Mouse (Mus musculus) thymus, postnatal 25 days (tissue): ENCODE results near the gene Mre11a.
A peak's percentile ranks its signal among the peaks of the same experiment; 100 is the strongest.

Source experiments
- DNase-seq: peaks from one replicate; pipeline ENCODE4 v3.0.0; 2022

Mre11a gene

DNA sequence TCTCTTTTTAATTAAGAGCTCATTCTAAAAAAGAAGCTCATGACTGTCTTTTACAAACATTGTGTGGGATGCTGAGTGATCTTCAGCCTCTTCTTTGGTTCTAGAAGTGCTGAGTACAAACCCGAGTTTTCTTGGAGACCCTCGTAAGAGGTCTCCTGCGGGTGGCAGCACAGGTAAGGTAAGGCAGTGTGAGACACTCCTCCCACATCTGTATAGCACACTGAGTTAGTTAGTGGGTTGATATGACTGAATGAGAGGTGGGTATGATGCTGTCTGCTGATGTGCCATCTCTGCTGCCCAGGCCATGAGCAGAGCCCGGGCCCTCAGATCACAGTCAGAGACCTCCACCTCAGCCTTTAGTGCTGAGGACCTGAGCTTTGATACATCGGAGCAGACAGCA, 40.4 kb downstream of the Mre11a start:
- DNase-seq = no peak

DNA sequence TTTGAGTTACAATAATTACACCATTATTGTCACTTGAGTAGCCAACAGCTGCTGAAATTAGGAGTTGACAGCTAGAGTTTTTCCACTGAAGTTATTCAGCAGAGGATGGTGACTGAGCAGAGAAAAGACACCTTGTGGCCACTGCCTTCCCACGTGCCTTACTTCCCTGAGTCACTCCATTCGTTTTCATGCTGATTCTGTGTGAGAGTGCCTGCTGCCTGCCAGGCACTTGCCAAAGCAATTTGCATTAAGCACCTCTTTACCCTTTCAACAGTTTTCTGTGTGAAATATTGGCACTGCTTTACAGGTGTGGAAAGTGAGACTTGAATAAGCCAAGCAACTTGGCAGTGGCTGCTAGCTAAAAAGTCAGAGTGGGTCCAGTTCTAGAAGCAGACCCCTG, 43.4 kb downstream of the Mre11a start:
- DNase-seq = no peak

DNA sequence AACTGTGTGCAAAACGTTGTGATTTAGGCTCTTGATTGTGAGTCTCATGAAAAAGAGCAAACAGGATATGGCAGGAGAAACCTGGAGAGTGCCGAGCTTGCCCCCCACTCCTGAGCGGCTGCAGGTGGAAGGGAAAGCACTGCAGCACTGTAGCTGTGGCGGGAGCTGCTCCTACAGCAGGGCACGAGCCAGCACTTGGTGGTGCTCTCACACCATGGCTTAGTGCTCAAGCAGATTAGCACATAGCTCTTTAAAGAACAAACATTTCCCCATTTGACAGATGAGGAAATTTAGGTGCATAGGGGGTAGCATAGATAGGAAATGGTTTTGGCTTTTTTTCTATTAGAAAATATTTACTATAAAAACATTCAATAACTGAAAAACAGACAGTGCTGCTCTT, 47.6 kb downstream of the Mre11a start:
- no peak for DNase-seq

GRCm38 (mm10) chr9:14835335-14836075, 51.1 kb downstream of the Mre11a start:
- DNase-seq = no peak

GRCm38 (mm10) chr9:14839527-14839926, 55.1 kb downstream of the Mre11a start:
- DNase-seq = no peak

DNA sequence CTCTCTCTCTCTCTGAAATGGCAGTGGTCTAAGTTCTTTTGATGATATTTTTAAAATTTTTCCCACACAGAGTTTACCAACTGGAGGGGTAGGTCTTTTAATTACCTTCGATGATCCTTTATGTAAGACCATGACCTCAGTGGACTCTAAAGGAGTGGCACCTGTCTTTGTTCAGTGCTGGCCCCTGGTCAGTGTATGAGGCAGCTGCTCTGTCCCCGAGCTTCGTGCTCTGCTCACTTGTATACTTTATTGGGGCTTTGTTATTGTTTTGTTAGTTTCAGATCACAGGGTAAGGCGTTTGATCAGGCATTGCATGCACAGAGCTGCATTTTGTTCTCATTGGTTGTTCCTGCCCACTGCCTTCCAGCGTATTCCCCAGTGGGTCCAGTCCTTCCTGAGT, 55.5 kb downstream of the Mre11a start:
- no peak for DNase-seq

GRCm38 (mm10) chr9:14841878-14842761, 57.7 kb downstream of the Mre11a start:
- DNase-seq = no peak

DNA sequence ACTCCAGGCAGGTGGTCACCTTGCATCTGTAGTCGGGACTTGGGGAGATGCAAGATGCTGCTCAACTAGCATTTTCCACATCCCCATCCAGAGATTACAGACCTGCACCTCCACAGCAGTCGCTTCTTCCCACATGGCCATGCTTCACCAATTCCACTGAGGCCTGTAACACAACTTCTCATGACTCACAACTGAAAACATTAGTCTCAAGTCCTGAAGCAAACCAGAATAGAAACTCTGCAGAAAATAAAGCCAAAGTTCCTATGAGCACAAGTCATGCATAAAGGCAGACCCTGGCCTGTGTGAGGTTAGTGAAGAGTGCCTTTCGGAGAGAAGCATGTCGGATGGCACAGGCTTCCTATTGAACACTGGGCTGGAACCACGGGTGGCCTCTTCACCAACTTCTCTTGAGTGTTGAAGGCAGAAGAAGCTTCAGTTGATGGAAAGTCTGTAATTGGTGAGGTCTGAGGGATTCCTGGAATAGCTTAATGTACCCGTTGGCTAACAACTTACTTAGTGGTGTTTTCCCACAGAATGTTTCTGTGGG, 58.9 kb downstream of the Mre11a start:
- no peak for DNase-seq

- DNase-seq = no peak
These were observed 59.4 kb downstream of the Mre11a start for GRCm38 (mm10) chr9:14843901-14844300.

GRCm38 (mm10) chr9:14846428-14846827, 62.0 kb downstream of the Mre11a start:
- peak; percentile 41 for DNase-seq

GRCm38 (mm10) chr9:14848267-14848935, 63.9 kb downstream of the Mre11a start:
- DNase-seq = no peak

- DNase-seq = no peak
These were observed 70.1 kb downstream of the Mre11a start for GRCm38 (mm10) chr9:14854585-14854984.

- no peak for DNase-seq
These were observed 72.6 kb downstream of the Mre11a start for GRCm38 (mm10) chr9:14856922-14857654.

- DNase-seq = no peak
These were observed 73.8 kb downstream of the Mre11a start for GRCm38 (mm10) chr9:14858170-14858706.

DNA sequence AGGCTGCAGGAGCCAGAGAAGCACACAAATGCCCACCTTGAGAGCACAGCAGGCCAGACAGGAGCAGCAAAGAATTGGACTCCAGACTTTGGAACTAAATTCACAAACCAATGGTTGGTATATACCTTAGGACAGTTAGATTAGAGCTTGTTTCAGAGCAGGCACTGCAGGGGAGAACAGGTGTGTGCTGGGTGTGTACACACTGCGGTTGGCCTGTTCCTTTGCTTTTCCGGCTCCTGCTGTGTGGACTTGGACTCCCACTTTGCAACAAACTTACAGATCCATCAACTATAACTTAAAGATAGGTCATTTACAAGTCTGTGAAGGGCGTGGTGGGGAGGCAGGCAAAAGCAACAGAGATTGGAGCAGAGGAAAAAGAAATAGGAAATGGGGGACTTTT, 74.3 kb downstream of the Mre11a start:
- no peak for DNase-seq

GRCm38 (mm10) chr9:14859868-14860639, 75.6 kb downstream of the Mre11a start, which contains the start of gene Gpr83:
Gene Gpr83 (plus strand): TSS chr9:14860210.
- peak; percentile 58 for DNase-seq

DNA sequence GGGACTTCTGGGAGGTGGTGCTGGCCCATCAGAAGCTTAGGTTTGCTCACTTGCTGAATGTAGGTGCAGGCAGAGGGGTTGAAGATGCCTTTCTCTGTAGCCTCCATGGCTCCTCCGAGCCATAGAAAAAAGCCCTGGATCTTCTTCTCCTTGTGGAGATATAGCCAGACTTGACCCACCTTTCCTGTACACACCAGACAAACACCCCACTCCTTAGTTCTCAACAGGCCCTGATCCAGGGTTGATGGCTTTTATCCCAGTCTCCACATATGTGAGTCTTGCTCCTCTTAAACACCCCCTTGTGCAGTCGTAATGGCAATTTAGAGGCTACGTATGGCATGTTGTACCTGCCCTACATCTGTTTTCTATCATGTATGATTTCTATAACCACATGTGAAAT, 78.7 kb downstream of the Mre11a start:
- no peak for DNase-seq

DNA sequence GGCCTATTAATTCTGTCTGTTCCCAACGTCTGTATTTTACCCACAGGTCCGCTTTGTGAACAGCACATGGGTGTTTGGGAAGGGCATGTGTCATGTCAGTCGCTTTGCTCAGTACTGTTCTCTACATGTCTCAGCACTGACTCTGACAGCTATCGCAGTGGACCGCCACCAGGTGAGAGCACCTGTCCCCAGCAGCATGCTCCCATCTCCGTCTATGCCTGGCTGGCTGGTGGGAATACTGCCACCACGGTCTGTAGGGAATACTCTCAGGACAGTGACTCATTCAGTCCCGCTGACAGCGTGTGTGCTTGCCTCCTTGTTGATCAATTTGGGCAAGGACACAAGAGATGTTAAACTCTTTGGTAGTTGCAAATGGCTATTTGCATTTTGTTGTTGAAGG, 80.3 kb downstream of the Mre11a start:
- no peak for DNase-seq

- DNase-seq = peak; percentile 81
These were observed 82.5 kb downstream of the Mre11a start for GRCm38 (mm10) chr9:14866957-14867356.

DNA sequence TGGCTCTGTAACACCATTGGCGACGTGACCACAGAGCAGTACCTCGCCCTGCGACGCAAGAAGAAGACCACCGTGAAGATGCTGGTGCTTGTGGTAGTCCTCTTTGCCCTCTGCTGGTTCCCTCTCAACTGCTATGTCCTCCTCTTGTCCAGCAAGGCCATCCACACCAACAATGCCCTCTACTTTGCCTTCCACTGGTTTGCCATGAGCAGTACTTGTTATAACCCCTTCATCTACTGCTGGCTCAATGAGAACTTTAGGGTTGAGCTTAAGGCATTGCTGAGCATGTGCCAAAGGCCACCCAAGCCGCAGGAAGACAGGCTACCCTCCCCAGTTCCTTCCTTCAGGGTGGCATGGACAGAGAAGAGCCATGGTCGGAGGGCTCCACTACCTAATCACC, 83.9 kb downstream of the Mre11a start:
- DNase-seq = no peak

GRCm38 (mm10) chr9:14870377-14870776, 85.9 kb downstream of the Mre11a start:
- no peak for DNase-seq
